Mouse (Mus musculus) adrenal gland, postnatal 25 days (tissue): Measurements from ENCODE around the gene F2r. TPM values are rescaled to one million over a fixed set of nuclear protein-coding genes. Genes with fewer than 3 reads are reported as not detected.

Experiments
- DNase-seq: peaks from one replicate; pipeline ENCODE4 v3.0.0; 2021; ENCODE audit warnings: mixed read lengths
- total RNA-seq: library from RNA; stranded (reverse); gene quantifications from 2 replicates; pipeline ENCODE4 v1.2.3, GENCODE M21; 2021

Gene F2r
- total RNA-seq, 1 experiment from 2014 or later = 108 TPM

DNA sequence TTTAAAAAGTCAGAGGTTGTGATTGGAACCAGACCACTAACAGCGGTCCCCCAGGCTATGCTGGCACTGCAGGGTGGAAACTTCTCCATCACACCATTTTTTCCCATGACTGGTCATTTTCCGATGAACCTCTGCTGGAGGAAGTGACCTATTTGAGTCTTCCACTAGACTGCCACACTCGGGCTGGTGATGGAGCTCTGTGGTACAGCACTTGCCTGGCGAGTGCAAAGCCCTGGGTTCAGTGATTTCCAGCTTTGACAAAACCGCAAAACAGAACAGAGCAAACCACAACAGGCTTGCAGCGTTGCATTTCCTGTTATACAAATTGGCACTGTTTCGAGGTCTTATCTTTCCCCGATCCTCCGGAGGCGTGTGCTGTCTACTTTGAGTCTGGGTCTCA lies 25.4 kb downstream of the F2r start:
- DNase-seq = no peak

DNA sequence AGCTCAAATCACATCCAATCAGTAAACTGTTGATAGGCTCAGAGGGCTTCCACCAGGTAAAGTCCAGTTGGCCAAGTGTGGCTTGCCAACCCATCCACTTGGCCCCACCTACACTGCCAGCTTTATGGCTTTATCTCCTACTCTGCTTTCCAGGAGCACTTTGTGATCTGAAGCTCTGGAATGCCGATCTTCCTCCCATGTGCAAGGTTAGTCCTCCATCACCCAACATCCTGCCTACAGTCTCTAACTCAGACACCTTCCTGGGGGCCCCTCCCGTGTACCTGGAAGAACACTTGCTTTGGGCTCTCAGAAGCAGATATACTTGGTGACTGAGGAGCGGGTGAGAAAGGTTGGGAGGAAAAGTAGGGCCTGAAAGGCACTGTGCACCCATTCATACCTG lies 26.7 kb downstream of the F2r start:
- no peak for DNase-seq

DNA sequence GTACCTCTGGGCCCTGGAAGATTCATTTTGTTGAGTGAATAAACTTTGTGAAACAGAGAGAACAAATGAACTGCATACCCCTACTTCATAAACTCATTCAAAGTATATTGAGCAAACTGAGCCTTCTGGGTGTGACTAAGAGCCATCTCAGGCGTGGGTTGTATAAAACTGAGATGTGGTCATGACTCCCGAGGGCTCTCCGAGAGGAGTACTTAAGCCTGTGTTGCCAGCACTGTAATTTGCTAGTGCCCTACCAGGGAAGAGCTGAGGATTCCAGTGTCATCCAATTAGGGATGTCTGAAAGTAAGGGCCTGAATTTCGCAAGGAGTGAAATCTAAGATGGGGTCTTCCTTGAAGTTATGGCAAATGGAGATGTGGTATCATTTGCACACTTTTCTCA lies 30.7 kb downstream of the F2r start:
- DNase-seq = no peak

DNA sequence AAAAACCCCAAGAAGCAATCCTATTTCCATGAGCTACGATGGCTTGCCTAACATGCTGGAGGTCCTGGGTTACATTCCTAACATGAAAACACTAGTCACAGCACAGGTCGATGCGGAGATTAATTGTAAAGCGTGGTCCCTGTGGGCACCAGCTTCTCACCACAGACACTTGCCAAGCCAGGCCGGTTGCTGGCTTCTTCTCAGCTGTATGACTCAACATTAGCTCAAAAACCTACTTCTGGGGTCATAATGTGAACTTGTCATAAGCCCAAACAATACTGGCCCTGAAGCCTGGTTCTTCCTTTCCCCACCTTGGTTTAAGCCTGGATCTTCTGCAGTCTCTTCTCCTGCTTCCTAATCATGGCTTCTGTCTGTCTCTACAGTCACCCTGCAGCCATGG lies 33.4 kb downstream of the F2r start:
- DNase-seq = peak; percentile 13

DNA sequence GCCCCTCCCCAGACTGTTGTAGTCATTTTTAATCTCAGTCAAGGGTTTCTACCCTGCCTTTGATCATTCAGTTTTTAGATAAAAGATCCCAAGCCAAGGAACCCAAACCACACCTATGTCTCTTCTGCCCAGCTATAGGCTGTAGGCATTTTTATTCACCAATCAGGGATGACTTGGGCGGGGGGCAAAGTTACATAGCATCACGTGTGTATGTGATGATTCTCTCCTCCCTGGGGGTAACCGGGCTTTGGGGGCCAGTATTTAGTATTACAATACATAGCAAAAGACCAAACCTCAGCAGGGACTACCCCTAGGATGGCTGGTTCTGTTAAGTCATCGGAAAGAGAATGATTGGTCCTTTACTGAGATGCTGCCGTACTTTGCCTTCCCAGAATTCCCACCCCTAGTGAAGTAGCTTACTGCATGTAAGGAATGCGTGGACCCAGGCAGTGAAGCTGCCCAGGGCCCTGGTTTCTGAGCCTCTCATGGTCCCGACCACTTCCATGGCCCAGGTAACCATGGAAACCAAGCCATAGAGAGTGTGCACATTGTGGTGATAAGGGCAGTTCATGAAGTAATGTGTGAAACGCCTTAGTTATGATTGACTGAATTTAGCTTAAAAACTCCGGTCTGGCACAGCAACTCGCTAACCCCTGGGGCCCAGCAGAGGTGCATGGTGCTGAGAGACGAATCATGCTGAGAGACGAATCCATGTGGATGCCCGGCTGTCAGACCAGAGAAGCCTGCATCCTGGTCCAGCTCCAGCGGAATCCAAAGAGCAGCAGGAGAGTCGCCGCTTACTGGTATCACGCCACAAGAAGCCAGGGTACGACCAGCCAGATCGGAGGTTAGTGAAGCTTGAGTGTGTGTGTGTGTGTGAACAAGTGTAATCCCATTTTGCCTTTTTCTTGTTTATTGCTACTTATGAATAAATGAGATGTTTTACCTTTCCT lies 34.8 kb downstream of the F2r start:
- peak; percentile 53 for DNase-seq

DNA sequence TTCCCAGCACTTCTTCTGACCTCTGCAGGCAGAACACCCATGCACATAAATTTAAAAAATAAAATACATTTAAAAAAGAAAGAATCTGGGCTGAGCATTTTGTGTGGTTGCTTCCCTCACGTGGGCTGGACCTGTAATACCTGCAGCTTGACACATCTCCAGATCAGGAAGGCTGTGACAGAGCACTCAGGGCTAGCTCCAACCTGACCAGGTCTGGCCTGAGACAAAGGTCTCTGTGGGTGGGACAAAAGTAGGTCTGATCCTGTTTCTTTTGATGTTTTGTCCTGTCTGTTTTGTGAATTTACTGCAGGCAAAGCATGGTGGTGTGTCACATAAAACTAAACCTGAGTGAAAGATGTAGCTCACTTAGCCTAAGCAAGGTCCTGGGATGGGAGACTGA lies 36.4 kb downstream of the F2r start:
- DNase-seq = no peak

DNA sequence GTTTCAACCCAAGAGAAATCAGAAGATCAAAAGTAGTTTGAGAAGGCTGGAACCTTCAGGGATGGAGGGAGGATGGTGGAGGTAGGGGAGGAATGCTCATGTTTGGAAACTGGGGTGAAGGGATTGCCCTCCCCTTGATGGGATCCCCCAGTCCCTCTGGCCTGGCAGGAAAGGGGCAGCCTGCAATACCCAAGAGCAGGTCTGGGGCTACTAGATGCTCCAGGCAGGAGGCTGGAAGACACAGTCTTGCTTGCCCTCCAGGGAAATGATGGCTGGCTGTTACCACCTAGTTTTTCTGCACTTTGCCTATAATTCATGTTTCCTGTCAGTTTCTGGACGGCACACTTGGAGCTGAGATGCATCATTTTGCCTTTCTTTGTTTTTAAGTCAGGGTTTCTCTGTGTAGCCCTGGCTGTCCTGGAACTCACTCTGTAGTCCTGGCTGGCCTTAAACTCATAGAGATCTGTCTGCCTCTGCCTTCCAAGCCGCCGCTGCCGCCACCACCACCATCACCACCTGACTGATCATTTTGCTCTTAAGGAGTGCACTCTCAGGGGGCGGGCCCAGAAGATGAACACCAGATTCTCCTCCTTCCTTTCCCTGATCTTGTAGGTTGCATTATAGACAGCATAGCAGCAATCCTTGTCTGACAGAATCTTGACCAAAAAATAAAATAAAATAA lies 40.1 kb downstream of the F2r start:
- no peak for DNase-seq

DNA sequence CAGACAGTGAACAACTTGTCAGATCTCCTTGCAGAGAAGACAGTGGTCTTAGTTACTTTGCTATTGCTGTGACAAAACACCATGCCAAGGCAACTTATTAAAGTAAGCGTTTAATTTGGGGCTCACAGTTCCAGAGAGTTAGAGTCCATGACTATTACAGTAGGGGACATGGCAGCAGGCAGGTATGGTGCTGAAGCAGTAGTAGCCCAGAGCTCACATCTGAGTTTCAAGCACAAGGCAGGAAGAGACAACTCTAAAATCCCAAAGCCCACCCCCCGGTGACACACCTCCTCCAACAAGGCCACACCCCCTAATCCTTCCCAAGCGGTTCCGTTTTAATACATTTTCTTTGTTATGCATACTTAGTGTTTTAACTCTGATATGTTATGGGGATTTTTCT lies 47.4 kb downstream of the F2r start:
- no peak for DNase-seq

DNA sequence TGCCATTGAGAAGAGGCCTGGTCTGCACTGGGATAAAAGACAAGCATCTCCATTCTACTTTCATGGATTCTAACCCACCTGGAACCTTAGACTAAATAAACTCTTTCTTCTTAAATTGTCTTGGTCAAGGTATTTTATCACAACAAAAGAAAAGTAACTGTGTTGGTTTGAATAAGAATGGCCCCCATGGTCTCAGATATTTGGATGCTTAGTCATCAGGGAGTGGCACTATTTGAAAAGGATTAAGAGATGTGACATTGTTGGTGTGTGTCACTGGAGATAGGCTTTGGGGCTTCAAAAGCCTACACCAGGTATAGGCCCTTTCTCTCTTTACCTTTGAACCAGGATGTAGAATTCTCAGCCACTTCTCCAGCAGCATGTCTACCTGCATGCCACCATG lies 49.0 kb downstream of the F2r start:
- no peak for DNase-seq

DNA sequence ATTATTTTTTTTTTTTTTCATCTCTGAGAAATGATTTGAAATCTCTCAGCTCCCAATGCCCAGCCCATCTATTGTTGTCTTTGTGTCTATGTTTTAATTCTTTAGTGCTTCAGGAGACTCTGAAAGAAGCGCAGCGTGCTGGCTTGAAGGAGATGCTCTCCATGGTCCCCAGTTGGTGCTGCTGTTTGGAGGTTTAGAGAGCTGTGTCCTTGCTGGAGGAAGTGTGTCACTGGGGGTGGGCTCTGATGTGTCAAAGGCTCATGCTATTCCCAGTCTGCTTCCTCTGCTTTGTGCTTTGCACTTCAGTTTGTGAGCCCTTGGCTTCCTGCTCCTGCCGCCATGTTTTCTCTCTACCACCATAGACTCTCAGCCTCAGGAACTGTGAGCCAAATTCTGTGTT lies 50.0 kb downstream of the F2r start:
- DNase-seq = no peak

DNA sequence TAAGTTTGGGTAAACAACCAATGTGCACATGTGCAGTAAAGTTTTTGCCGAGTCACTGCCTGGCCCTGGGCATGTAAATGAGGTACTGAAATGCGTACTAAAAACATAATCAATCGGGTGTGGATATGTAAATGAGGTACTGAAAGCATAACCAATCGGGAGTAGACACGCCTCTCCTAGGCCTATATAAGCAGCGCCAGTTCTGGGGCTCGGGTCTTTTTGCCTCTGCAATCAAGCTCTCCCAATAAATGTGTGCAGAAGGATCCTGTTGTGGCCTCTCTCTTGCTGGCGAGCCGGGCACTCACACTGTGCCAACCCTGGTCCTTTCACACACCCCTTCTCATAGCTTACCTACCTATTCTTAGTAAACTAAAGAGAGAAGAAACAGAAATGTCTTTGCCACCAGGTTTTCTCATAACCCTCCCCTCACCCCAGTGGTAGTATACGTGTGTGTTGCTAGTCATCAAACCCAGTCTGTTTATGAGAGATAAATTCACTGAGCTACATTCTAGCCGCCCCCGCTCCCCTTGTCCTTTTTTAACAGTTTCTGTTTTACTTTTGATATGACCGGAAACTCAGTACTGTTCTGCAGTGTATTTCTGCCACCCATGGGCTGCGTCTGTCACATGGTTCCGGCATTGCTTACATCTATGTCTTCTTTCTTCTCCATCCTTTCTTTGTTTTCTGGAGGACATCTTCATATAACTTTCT lies 51.3 kb downstream of the F2r start:
- DNase-seq = no peak

DNA sequence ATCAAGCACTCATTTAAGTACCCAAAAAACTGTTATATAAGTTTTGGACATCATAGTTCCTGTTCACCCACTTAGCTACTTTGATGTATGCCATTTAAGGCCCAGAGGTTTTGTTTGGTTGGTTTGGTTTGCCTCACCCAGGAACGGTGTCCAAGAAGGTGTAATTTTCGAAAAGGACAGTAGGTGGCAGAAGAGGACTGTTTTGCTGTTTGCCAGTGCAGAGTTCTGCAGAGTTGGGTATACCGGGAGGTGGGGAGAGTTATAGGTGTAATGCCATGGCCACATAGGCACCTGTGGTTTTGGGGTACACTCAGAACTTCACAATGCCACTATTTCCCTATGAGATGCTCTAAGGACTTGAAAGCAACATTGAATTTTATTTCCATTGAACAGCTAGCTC lies 54.6 kb downstream of the F2r start:
- DNase-seq = peak; percentile 13

DNA sequence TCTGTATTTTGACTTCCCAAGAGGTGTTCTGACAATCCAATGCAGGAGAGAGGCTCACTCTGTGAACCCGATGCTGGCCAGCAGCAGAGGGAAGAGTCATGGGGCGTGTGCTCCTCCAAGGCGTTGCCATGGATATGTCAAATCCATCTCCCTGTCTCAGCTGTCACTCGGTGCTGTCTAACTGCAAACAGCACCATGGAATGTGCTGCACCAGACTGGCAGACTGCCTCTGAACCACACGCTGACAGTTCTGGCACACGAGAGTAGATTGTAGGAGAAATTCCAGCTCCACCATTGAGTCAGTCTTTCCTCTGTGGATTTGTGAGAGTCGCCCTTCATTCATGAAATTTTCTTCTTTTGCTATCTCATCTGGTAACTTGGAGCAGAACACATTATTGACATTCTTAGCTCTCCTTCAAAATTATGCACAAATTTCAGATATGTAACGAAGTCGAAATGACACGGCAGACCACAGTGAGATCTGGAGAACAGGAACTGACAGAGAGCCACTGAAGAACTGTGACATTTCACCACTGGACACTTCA lies 55.1 kb downstream of the F2r start:
- no peak for DNase-seq

DNA sequence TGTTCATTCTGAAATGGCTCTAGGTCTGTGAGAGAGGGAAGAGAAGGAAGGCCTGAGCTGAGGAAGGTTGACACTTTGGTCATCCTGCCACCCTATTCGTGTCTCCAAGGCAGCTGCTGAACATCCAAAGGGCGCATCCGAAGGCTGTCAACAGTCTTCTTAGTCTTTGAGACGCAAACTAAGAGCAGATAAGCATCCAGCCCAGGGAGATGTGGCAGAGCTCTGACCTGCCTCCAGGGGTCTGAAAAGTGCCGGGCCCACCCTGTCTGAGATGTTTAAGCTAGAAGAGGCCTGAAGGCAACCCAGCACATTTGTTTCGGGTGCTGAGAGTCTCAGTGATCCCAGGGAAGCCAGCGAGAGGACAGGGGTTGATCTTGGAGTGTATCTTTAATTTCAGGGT lies 61.0 kb downstream of the F2r start:
- no peak for DNase-seq

DNA sequence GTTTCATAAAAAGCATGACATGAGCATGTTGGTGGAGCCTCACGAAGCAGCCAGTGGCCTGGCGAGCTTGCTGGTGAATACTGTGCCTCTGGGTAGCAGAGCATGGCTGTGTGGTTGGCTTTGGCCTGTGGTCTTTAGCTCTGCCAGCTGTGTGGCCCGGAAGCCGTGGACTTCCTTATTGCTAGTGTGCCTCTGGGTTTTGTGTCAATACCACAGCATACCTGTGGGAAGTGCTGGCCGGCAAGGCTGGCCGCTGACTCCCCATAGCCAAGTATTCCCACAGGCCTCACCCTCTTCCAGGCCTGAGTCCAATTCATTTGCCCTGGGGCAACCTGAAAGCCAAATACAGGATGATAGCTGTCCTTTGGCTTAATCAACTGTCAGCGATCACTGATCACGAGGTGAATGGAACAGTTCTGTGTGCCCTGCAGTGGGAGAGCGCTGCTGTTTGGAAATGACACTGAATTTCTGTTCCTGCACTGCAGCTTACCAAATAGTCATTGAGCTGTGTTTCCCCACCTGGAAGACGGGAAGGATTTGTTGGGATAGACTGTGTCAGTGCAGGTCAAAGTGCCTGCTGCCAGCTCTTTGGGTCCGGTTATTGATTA lies 64.3 kb downstream of the F2r start:
- no peak for DNase-seq

Other genes with a start within 250 kb of the F2r start
- 37.6 and 40.0 TPM in 2 replicates for gene Aggf1, start 243.1 kb downstream of the F2r start, total RNA-seq
- gene Crhbp, start 173.6 kb downstream of the F2r start, total RNA-seq = not detected in 2 replicates
- gene S100z, start 139.8 kb downstream of the F2r start, total RNA-seq = not detected in 2 replicates
- gene F2rl1, start 93.3 kb downstream of the F2r start, total RNA-seq = 0.12 TPM in 1 of 2 replicates, not detected in the other
- gene F2rl2, start 78.4 kb upstream of the F2r start, total RNA-seq = not detected in 2 replicates